Mouse (Mus musculus) left cerebral cortex, postnatal 25 days (tissue): ENCODE results near the gene Rpl26. TPM values are rescaled to one million over a fixed set of nuclear protein-coding genes. Genes with fewer than 3 reads are reported as not detected.

Experiments used
- DNase-seq, 2 experiments: peaks; one replicate each; pipeline ENCODE4 v3.0.0; 2022; ENCODE audit warnings: low spot score in 2 of 2, mixed read lengths in 1 of 2
- intact Hi-C: fragments of 180-260 bp; cut with DNase I; formaldehyde crosslinking; loops from one replicate; pipeline ENCODE4 v1.15.1; 2025
- total RNA-seq, 2 experiments: library from RNA; stranded (reverse); gene quantifications; 2 replicates each; pipeline ENCODE4 v1.2.3; 2021

The Rpl26 gene
- 100 to 1,000 TPM; 679 to 691 TPM for total RNA-seq

GRCm38 (mm10) chr11:68901351-68902046 lies at the start of gene Rpl26:
Gene Rpl26 (plus strand): TSS chr11:68901583.
- intact Hi-C loops: loop anchor here (1.0 to 5.0 kb wide), 3 partner anchors 48 to 135 kb away; partner anchors contain the start of gene Slc25a35
- peak; percentile 99 for DNase-seq

- DNase-seq: no peak
- intact Hi-C loops: no loop called here
These were observed 49.5 kb upstream of the Rpl26 start for GRCm38 (mm10) chr11:68851644-68852485.

- intact Hi-C loops: no loop called here
- DNase-seq: peak in 1 of 2 experiments; percentile 74
These were observed 48.9 kb upstream of the Rpl26 start for GRCm38 (mm10) chr11:68852486-68852901.

- intact Hi-C loops: loop anchor here (1.0 kb wide), 1 partner anchor 48 kb away; the partner anchor contains the start of gene Rpl26
- peak; percentile 99 to 100 for DNase-seq
These were observed 48.4 kb upstream of the Rpl26 start for GRCm38 (mm10) chr11:68852932-68853409.

- no peak for DNase-seq
- intact Hi-C loops: loop anchor here (1.0 kb wide), 1 partner anchor 47 kb away; the partner anchor contains the start of gene Rpl26
These were observed 47.6 kb upstream of the Rpl26 start for GRCm38 (mm10) chr11:68853611-68854401.

- intact Hi-C loops: no loop called here
- no peak for DNase-seq
These were observed 46.8 kb upstream of the Rpl26 start for GRCm38 (mm10) chr11:68854621-68855020.

GRCm38 (mm10) chr11:68857329-68857728 lies 44.1 kb upstream of the Rpl26 start:
- intact Hi-C loops: no loop called here
- DNase-seq: no peak

GRCm38 (mm10) chr11:68859943-68860593 lies 41.3 kb upstream of the Rpl26 start:
- intact Hi-C loops: no loop called here
- no peak for DNase-seq

GRCm38 (mm10) chr11:68862260-68862659 lies 39.1 kb upstream of the Rpl26 start:
- intact Hi-C loops: no loop called here
- DNase-seq: no peak

- intact Hi-C loops: no loop called here
- DNase-seq: no peak
These were observed 37.7 kb upstream of the Rpl26 start for GRCm38 (mm10) chr11:68863631-68864091.

GRCm38 (mm10) chr11:68864544-68865189 lies 36.7 kb upstream of the Rpl26 start:
- intact Hi-C loops: no loop called here
- no peak for DNase-seq

- no peak for DNase-seq
- intact Hi-C loops: loop anchor here (10.0 kb wide), 2 partner anchors 306 to 386 kb away; no protein-coding TSS in a partner anchor
These were observed 30.1 kb upstream of the Rpl26 start for GRCm38 (mm10) chr11:68871277-68871676.

GRCm38 (mm10) chr11:68871748-68872147 lies 29.6 kb upstream of the Rpl26 start, which contains the start of gene Ndel1:
Gene Ndel1 (minus strand): TSS chr11:68871858.
- intact Hi-C loops: loop anchor here (10.0 kb wide), 2 partner anchors 307 to 387 kb away; no protein-coding TSS in a partner anchor
- no peak for DNase-seq

- peak; percentile 47 to 59 for DNase-seq
- intact Hi-C loops: loop anchor here (5.0 to 10.0 kb wide), 3 partner anchors 68 to 390 kb away; no protein-coding TSS in a partner anchor
These were observed 26.5 kb upstream of the Rpl26 start for GRCm38 (mm10) chr11:68874841-68875240.

GRCm38 (mm10) chr11:68878811-68879210 lies 22.6 kb upstream of the Rpl26 start:
- intact Hi-C loops: loop anchor here (5.0 to 10.0 kb wide), 3 partner anchors 72 to 394 kb away; no protein-coding TSS in a partner anchor

GRCm38 (mm10) chr11:68882107-68882506 lies 19.3 kb upstream of the Rpl26 start:
- intact Hi-C loops: no loop called here
- DNase-seq: no peak

More at GRCm38 (mm10) chr11:68878811-68879210, 22.6 kb upstream of the Rpl26 start:
- DNase-seq: no peak

GRCm38 (mm10) chr11:68883843-68884242 lies 17.5 kb upstream of the Rpl26 start:
- no peak for DNase-seq
- intact Hi-C loops: no loop called here

- DNase-seq: no peak
- intact Hi-C loops: no loop called here
These were observed 17.0 kb upstream of the Rpl26 start for GRCm38 (mm10) chr11:68884368-68884767.
